Mouse (Mus musculus) liver, postnatal 0 days (tissue): Measurements from ENCODE around the gene Map3k9. TPM values are rescaled to one million over a fixed set of nuclear protein-coding genes. Genes with fewer than 3 reads are reported as not detected.

ENCODE experiments used
- ATAC-seq: fragments of 200-750 bp; cut with Nextera tagmentation; 2 replicates; pipeline ENCODE4 v1.8.0; 2017; ENCODE audit warnings: mild to moderate bottlenecking, moderate library complexity
- DNase-seq: peaks from one replicate; pipeline ENCODE4 v3.0.0-alpha.2; 2016
- H3K27ac ChIP-seq: fragments of 300-500 bp; sonication (generic); 2 replicates; pipeline ENCODE4 v1.5.1; 2014; ENCODE audit warnings: antibody characterized with exemption, moderate library complexity, mild to moderate bottlenecking, low read depth
- H3K27me3 ChIP-seq: fragments of 300-500 bp; sonication (generic); 2 replicates; pipeline ENCODE4 v1.6.1; 2014; ENCODE audit warnings: low read length, control low read depth, mixed read lengths; ENCODE audit not compliant: insufficient read depth
- H3K36me3 ChIP-seq: fragments of 300-500 bp; sonication (generic); replicated peaks from 2 replicates; pipeline ENCODE4 v1.6.1; 2014; ENCODE audit warnings: mild to moderate bottlenecking, control low read depth, low read length, moderate library complexity, mixed read lengths; ENCODE audit not compliant: insufficient read depth
- H3K4me1 ChIP-seq: fragments of 300-500 bp; sonication (generic); 2 replicates; pipeline ENCODE4 v1.6.1; 2014; ENCODE audit warnings: antibody characterized with exemption, mild to moderate bottlenecking, control low read depth; ENCODE audit not compliant: insufficient read depth
- H3K4me2 ChIP-seq: fragments of 300-500 bp; sonication (generic); 2 replicates; pipeline ENCODE4 v1.6.1; 2014; ENCODE audit warnings: low read depth, mild to moderate bottlenecking, low read length, moderate library complexity, mixed read lengths
- H3K4me3 ChIP-seq: fragments of 300-500 bp; sonication (generic); 2 replicates; pipeline ENCODE4 v1.5.1; 2014; ENCODE audit warnings: low read depth, low read length
- H3K9ac ChIP-seq: fragments of 300-500 bp; sonication (generic); replicated peaks from 2 replicates; pipeline ENCODE4 v1.6.1; 2014; ENCODE audit warnings: mild to moderate bottlenecking, moderate library complexity
- H3K9me3 ChIP-seq: fragments of 300-500 bp; sonication (generic); 2 replicates; pipeline ENCODE4 v1.6.1; 2016; ENCODE audit warnings: mild to moderate bottlenecking, control low read depth, low read length, mixed read lengths
- CTCF ChIP-seq: sonication (generic); IDR thresholded peaks from 2 replicates; pipeline ENCODE4 v1.5.1; 2016; ENCODE audit warnings: antibody characterized with exemption, low read depth
- EP300 ChIP-seq: IDR thresholded peaks from 2 replicates; pipeline ENCODE4 v1.6.1; 2016; ENCODE audit warnings: antibody characterized with exemption, low read depth, mild to moderate bottlenecking
- WGBS: fragments of 180-500 bp; shearing (Covaris S2); extraction: QIAGEN DNeasy Blood & Tissue Kit; methylation state at CpG from one replicate; pipeline ENCODE4 v1.1.7; 2014; ENCODE audit not compliant: insufficient replicate concordance; 5-methylcytosine and 5-hydroxymethylcytosine counted together
- polyA plus RNA-seq: library from polyadenylated mRNA; unstranded; fragments of >200 nt; fragmentation: Nextera tagmentation; extraction: Ambion mirVana; gene quantifications from 2 replicates; pipeline ENCODE4 v1.2.1, GENCODE M21; 2015

Gene Map3k9
- polyA plus RNA-seq, 1 experiment from 2014 or later: 0.27 TPM

GRCm38 (mm10) chr12:81816330-81817125 is 35.6 kb upstream of the Map3k9 start:
- Histone ChIP-seq H3K36me3 (no peaks in the 10 kb centered on the region), H3K4me3 (no peak overlapping the region), H3K9me3 (no peaks in the 10 kb centered on the region), H3K9ac (no peak overlapping the region), H3K27me3 (no peaks in the 10 kb centered on the region), H3K4me2 (peak overlapping the region; percentile 38), H3K27ac (peak overlapping the region; percentile 18; the same call in 1 of the 2 replicates), H3K4me1 (0 out of 2 replicates have a peak, but pooled peaks cover 5% of the 10 kb centered on the region)
- DNase-seq (peak; percentile 22), ATAC-seq (0 out of 2 replicates have a peak, but pooled peaks have one; percentile 15)
- TF ChIP-seq EP300 (no peak), CTCF (no peak)
- 36% methylated on average over 10 of the region's 10 CpGs for WGBS

- no peak overlapping the region for H3K4me3 ChIP-seq
- no peaks in the 10 kb centered on the region for H3K27me3 ChIP-seq
- no peak overlapping the region for H3K9ac ChIP-seq
- no peak overlapping the region for H3K4me2 ChIP-seq
- no peak overlapping the region for H3K27ac ChIP-seq
- H3K9me3 ChIP-seq: no peaks in the 10 kb centered on the region
- no peaks in the 10 kb centered on the region for H3K36me3 ChIP-seq
- DNase-seq: no peak
- TF ChIP-seq CTCF (no peak), EP300 (no peak)
- WGBS: 79% methylated on average over 5 of the region's 5 CpGs
- ATAC-seq: no peak
- H3K4me1 ChIP-seq: 0 out of 2 replicates have a peak, but pooled peaks cover 5% of the 10 kb centered on the region
Measured at GRCm38 (mm10) chr12:81814742-81815141, 33.8 kb upstream of the Map3k9 start.

- WGBS: 40% methylated on average over 8 of the region's 8 CpGs
- no peak overlapping the region for H3K27ac ChIP-seq
- DNase-seq (no peak), ATAC-seq (no peak)
- H3K9ac ChIP-seq: no peak overlapping the region
- no peak for TF ChIP-seq EP300
- no peak for TF ChIP-seq CTCF
- H3K36me3 ChIP-seq: no peaks in the 10 kb centered on the region
- no peaks in the 10 kb centered on the region for H3K9me3 ChIP-seq
- H3K4me2 ChIP-seq: no peak overlapping the region
- no peaks in the 10 kb centered on the region for H3K27me3 ChIP-seq
- H3K4me3 ChIP-seq: no peak overlapping the region
- H3K4me1 ChIP-seq: peaks cover 19% of the 10 kb centered on the region
Measured at GRCm38 (mm10) chr12:81810417-81810816, 29.4 kb upstream of the Map3k9 start.

GRCm38 (mm10) chr12:81808596-81808995 is 27.6 kb upstream of the Map3k9 start:
- H3K9me3 ChIP-seq: no peaks in the 10 kb centered on the region
- H3K4me2 ChIP-seq: no peak overlapping the region
- H3K9ac ChIP-seq: no peak overlapping the region
- TF ChIP-seq EP300 (no peak), CTCF (no peak)
- H3K36me3 ChIP-seq: no peaks in the 10 kb centered on the region
- H3K4me1 ChIP-seq: peaks cover 19% of the 10 kb centered on the region
- 53% methylated on average over 2 of the region's 2 CpGs for WGBS
- H3K4me3 ChIP-seq: no peak overlapping the region
- ATAC-seq: no peak
- H3K27ac ChIP-seq: no peak overlapping the region
- no peak for DNase-seq
- no peaks in the 10 kb centered on the region for H3K27me3 ChIP-seq

- 29% methylated on average over 11 of the region's 11 CpGs for WGBS
- DNase-seq: peak; percentile 33
- peak overlapping the region; percentile 41; the same call in 1 of the 2 replicates for H3K4me3 ChIP-seq
Measured at GRCm38 (mm10) chr12:81807953-81808352, 27.0 kb upstream of the Map3k9 start.

GRCm38 (mm10) chr12:81807529-81807837 is 26.5 kb upstream of the Map3k9 start:
- peaks cover 19% of the 10 kb centered on the region for H3K4me1 ChIP-seq
- H3K4me3 ChIP-seq: peak overlapping the region; percentile 41
- H3K9ac ChIP-seq: 0 out of 2 replicates have a peak overlapping the region, but pooled peaks have one; percentile 21
- DNase-seq: no peak
- no peak for TF ChIP-seq EP300
- TF ChIP-seq CTCF: no peak
- 3% methylated on average over 7 of the region's 7 CpGs for WGBS
- no peaks in the 10 kb centered on the region for H3K27me3 ChIP-seq
- peak overlapping the region; percentile 48; the same call in 1 of the 2 replicates for H3K27ac ChIP-seq
- ATAC-seq: no peak
- H3K4me2 ChIP-seq: peak overlapping the region; percentile 77
- no peaks in the 10 kb centered on the region for H3K9me3 ChIP-seq
- H3K36me3 ChIP-seq: no peaks in the 10 kb centered on the region

More at GRCm38 (mm10) chr12:81807953-81808352, 27.0 kb upstream of the Map3k9 start:
- H3K27ac ChIP-seq: peak overlapping the region; percentile 48; the same call in 1 of the 2 replicates
- H3K9me3 ChIP-seq: no peaks in the 10 kb centered on the region
- TF ChIP-seq CTCF (no peak), EP300 (peak; percentile 14; the same call in 1 of the 2 replicates)
- H3K4me2 ChIP-seq: peak overlapping the region; percentile 77
- no peaks in the 10 kb centered on the region for H3K36me3 ChIP-seq
- no peaks in the 10 kb centered on the region for H3K27me3 ChIP-seq
- H3K9ac ChIP-seq: no peak overlapping the region
- peak; percentile 64 for ATAC-seq
- peaks cover 19% of the 10 kb centered on the region for H3K4me1 ChIP-seq
